Mouse (Mus musculus) megakaryocyte, embryonic 14.5 days (primary cell): ENCODE data around the gene Pdpk1. TPM values are rescaled to one million over a fixed set of nuclear protein-coding genes. Genes with fewer than 3 reads are reported as not detected.

Experiments
- H3K27me3 ChIP-seq: replicated peaks from 2 replicates; pipeline ENCODE3; 2012; ENCODE audit warnings: inconsistent platforms
- H3K36me3 ChIP-seq: replicated peaks from 2 replicates; pipeline ENCODE3; 2012; ENCODE audit warnings: low read length, inconsistent platforms, mixed read lengths
- H3K4me1 ChIP-seq: 2 replicates; pipeline ENCODE4 v1.6.1; 2012; ENCODE audit warnings: inconsistent platforms
- H3K4me3 ChIP-seq: replicated peaks from 2 replicates; pipeline ENCODE3; 2012; ENCODE audit warnings: moderate library complexity, mild to moderate bottlenecking, inconsistent platforms
- H3K9me3 ChIP-seq: 2 replicates; pipeline ENCODE4 v1.6.1; 2012; ENCODE audit warnings: inconsistent platforms
- FLI1 ChIP-seq: IDR thresholded peaks from 2 replicates; pipeline ENCODE4 v1.6.1; 2012; ENCODE audit warnings: low read length, inconsistent platforms, mixed read lengths
- GATA1 ChIP-seq: IDR thresholded peaks from 3 replicates; pipeline ENCODE4 v1.6.1; 2012; ENCODE audit warnings: mixed read lengths, low read length, inconsistent platforms, borderline replicate concordance
- polyA plus RNA-seq: library from polyadenylated mRNA; stranded (reverse); fragments of >175 nt; gene quantifications from 2 replicates; pipeline ENCODE4 v1.2.3, GENCODE M21; 2012; ENCODE audit warnings: low replicate concordance; ENCODE audit not compliant: insufficient read depth

Gene Pdpk1
- polyA plus RNA-seq, 1 experiment: 11.7 TPM

DNA sequence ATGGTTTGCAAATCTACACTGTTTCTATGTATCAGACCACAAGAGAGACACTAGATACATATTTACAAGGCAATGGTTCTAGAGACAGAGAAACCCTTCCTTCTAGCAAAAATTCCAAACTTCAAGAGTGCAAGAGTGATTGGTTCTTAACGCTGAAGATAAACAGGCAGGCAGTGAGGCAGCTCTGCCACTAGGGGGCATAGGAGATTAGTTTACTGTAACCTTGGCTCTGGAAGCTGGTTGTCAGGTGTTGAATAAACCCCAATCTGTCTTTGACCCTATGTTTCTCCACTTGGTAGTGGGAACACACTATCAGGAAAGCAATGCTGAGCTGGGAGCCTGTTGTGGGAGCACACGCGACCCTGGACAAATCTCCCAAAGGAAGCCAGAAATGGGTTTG is 22.7 kb upstream of the Pdpk1 start:
- no peaks in the 10 kb centered on the region for H3K9me3 ChIP-seq
- TF ChIP-seq FLI1 (no peak), GATA1 (no peak)
- peaks cover 6% of the 10 kb centered on the region for H3K36me3 ChIP-seq
- peaks cover 48% of the 10 kb centered on the region for H3K4me1 ChIP-seq
- no peak overlapping the region for H3K4me3 ChIP-seq
- H3K27me3 ChIP-seq: no peaks in the 10 kb centered on the region

DNA sequence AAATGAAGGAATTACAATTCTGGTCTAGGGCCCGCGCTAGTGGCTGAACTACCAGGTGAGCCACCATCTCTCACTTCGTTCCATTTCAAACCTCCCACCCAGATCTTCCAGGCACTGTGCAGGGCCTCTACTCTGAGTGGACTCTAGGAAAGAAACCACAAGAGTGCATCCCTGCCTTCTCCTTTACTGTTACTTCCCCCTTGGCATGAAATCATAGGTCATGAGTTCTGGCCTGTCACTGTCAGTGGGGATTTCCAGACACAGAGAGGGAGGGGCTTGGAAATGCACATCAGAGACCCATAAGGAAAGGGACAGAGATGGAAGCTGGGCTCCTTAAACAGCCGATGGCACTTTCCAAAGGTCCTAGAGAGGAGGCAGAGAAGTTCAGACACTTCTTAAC is 21.0 kb upstream of the Pdpk1 start:
- Histone ChIP-seq H3K36me3 (peaks cover 21% of the 10 kb centered on the region), H3K9me3 (no peaks in the 10 kb centered on the region), H3K27me3 (no peaks in the 10 kb centered on the region), H3K4me3 (no peak overlapping the region), H3K4me1 (peaks cover 65% of the 10 kb centered on the region)
- TF ChIP-seq GATA1 (no peak), FLI1 (no peak)

DNA sequence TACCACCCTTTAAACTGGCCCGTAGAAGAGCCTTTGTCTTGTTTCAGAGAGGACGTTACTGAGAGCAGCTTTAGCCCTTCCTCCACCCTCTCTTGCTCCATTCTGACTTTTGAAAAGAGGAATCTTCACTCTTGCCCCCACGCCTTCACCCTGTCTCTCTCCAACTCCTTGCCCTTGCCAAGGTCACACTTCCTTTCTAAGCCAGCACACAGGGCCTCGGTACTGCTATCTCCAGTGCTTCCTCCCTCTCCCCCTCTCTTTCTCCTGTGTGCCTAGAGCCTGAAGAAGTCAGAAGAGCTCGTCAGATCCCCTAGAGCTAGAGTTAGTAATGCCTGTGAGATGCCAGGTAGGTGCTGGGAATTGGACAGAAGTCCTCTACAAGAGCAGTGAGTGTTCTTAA is 20.0 kb upstream of the Pdpk1 start:
- no peak for TF ChIP-seq GATA1
- TF ChIP-seq FLI1: no peak
- H3K4me3 ChIP-seq: peak overlapping the region; percentile 95
- peaks cover 65% of the 10 kb centered on the region for H3K4me1 ChIP-seq

DNA sequence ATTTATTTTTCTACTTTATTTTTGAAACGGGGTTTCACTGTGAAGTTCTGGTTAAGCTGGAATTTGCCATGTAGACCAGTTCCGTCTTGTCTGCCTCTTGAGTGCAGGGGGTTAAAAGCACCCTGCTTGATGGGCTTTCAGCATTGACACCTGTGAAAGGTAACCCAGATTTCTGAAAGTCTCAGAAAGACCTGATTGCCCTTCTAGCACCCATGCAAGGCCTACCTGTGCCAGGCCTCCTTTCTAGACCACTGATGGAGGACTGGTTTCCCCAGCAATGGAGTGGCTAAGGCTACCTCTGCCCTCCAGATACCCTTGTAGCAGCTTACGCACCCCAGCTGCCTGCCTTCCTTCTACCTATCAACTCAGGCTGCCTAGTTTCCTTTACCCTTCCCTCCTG is 19.4 kb upstream of the Pdpk1 start:
- TF ChIP-seq GATA1: no peak
- TF ChIP-seq FLI1: no peak
- no peaks in the 10 kb centered on the region for H3K27me3 ChIP-seq
- H3K9me3 ChIP-seq: no peaks in the 10 kb centered on the region
- H3K36me3 ChIP-seq: peaks cover 29% of the 10 kb centered on the region
- H3K4me3 ChIP-seq: peak overlapping the region; percentile 95
- peaks cover 71% of the 10 kb centered on the region for H3K4me1 ChIP-seq

More for the DNA sequence above, 20.0 kb upstream of the Pdpk1 start:
- Histone ChIP-seq H3K27me3 (no peaks in the 10 kb centered on the region), H3K9me3 (no peaks in the 10 kb centered on the region), H3K36me3 (peaks cover 23% of the 10 kb centered on the region)

DNA sequence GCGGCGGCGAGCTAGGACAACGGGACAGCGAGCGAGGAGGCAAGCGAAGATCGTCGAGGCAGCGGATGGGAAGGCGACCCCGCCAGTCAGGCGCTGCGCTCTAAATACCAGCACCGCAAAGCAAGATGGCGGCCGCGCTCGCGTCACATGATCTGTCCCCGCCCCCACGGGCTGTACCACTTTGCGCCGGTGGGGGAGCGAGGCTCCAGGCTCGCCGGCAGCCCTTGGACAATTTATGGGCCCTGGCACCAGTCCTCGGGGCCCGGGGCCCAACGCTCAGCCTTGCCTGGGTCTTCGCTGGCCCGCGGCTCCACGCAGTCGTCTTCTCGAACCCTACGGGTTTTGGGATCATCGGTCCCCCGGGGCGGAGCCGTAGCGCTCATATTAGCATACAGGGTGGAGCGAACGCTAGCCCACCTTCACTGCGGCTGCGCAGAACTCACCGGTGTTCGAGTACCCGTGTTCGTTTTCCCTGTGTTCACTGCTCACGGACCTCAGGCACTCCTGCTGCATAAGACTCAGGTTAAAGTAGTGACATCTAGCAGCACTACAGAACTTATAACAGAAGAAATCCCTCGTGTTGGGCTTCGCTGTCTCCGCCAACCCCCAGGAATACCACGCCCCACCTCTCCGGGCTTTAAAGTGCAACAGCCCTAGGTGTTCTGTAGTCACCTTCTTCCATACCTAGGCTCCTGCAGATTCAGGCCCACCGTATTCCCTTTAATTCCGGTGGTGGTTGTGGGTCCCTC is 18.8 kb upstream of the Pdpk1 start, which contains the start of gene Atp6v0c:
TSS of gene Atp6v0c (minus strand) at position 386 of the 749 bp plus-strand sequence.
- H3K9me3 ChIP-seq: no peaks in the 10 kb centered on the region
- peak within 1 kb of the TSS; percentile 99 for H3K4me3 ChIP-seq
- peaks cover 36% of the 10 kb centered on the region for H3K36me3 ChIP-seq
- H3K4me1 ChIP-seq: peaks cover 78% of the 10 kb centered on the region
- TF ChIP-seq FLI1: no peak
- no peak for TF ChIP-seq GATA1
- no peaks in the 10 kb centered on the region for H3K27me3 ChIP-seq

DNA sequence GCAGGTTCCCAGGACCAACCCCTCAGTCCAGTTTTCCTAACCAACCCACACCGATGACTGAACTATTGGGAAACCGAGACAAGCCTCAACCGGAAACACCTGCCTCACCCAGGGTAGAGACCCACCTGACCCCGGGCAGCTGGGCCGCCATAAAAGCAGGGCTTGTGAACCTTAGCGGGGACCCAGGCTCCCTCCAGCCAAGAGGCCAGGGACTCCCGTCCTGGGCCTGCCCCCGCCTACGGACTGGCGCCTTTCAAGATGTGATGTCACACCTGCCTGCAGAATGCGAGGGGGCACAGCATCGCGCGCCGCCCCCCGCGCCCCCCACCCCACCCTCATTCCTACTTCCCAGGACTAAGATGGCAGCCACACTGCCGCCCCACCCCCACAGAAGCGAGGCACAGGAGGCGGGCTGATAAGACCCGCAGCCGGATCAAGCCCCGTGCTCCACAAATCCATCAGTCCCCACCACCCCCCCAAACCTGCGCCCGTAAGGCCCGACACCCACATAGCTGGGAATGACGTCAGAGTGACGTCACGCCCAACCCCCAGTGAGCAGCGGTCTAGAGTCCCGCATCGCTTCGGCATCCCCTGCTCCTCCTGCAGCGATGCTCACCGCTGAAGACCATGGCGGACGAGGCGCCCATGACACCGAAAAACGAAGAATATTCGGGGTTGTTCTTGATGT is 18.0 kb upstream of the Pdpk1 start:
- Histone ChIP-seq H3K4me1 (peaks cover 74% of the 10 kb centered on the region), H3K36me3 (peaks cover 37% of the 10 kb centered on the region), H3K9me3 (no peaks in the 10 kb centered on the region), H3K4me3 (peak overlapping the region; percentile 99), H3K27me3 (no peaks in the 10 kb centered on the region)
- no peak for TF ChIP-seq FLI1
- no peak for TF ChIP-seq GATA1

DNA sequence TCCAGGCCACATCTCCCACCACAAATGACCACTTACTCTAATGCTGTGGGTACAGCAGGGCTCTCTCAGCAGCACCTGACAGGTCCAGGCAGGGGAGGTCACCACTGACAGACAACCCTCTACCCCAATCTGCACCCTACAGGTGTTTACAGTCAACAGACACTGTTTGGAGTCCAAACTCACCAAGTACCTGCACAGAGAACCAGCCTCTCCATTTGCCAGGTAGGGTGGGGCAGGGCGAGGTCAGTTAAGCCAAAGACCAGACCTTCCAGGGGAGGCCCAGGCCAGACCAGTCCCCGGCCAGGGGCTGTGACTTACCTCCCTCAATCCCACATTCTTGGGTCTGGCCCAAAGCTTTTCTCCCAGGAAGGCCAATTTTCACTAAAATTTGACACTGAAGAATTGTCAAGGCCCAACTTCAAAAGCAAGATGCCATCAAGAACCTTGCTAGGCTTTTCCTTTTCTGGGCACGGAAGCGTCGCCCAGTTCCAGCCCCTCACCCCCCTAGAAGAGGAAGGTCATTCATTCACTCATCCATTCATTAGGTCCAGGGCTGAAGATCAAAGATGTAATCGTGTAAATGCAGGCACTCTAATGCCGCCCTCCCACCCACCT is 17.3 kb upstream of the Pdpk1 start:
- Histone ChIP-seq H3K9me3 (no peaks in the 10 kb centered on the region), H3K36me3 (peaks cover 37% of the 10 kb centered on the region), H3K4me1 (peaks cover 72% of the 10 kb centered on the region), H3K27me3 (no peaks in the 10 kb centered on the region), H3K4me3 (peak overlapping the region; percentile 99)
- TF ChIP-seq FLI1 (no peak), GATA1 (no peak)

DNA sequence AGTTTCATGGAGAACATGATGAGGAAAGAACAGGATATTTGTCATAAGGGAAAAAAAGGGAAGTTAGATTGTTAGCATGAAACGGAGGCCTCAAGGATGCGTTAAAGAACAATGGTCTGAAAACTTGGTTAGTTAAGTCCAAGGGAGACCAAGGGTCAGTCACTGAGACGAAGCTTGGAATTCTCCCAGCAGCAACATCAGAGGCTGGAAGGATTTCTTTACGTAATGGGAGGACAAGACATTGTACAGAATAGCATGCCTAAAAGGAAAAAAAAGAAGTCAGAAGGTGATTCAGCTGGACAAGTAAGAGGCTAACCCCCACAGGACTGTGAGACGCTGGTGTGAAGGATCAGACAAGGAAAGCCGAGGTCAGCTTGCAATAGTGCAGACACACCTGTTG is 16.4 kb upstream of the Pdpk1 start:
- peak overlapping the region; percentile 99 for H3K4me3 ChIP-seq
- no peaks in the 10 kb centered on the region for H3K9me3 ChIP-seq
- H3K27me3 ChIP-seq: no peaks in the 10 kb centered on the region
- H3K36me3 ChIP-seq: peaks cover 37% of the 10 kb centered on the region
- TF ChIP-seq FLI1 (no peak), GATA1 (no peak)
- H3K4me1 ChIP-seq: peaks cover 75% of the 10 kb centered on the region

DNA sequence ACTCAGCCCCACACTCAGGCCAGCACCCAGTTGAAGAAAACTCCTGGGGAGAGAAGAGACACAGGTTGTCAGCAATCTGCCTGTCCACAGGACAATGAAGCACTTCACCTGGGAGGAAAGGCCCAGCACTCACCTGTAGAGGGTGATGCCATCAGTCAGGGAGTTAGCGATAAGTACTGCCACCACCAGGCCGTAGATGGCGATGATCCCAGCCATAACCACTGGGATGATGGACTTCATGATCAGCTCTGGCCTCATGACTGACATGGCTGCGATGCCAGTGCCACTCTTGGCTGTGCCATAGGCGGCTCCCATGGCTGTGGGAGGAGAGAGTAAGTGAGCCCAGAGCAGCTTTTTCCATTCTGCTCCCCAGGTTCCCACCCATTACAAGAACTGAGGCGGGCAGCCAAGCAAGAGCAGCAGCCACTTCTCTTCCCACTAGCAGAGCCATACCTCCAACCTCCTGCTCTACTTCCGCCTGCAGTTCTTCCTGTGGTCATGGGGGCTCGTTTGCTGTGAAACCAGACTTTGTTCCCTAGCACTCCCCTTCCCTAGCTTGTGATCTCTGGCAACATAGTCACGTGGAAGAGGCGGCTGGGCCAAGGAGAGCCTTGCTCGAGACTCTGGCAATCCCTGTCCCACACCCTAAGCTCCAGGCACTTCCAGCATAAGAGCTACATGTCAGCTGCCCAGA is 14.0 kb upstream of the Pdpk1 start:
- Histone ChIP-seq H3K9me3 (no peaks in the 10 kb centered on the region), H3K4me3 (peak overlapping the region; percentile 9), H3K4me1 (peaks cover 67% of the 10 kb centered on the region), H3K27me3 (no peaks in the 10 kb centered on the region), H3K36me3 (peaks cover 56% of the 10 kb centered on the region)
- no peak for TF ChIP-seq GATA1
- no peak for TF ChIP-seq FLI1

DNA sequence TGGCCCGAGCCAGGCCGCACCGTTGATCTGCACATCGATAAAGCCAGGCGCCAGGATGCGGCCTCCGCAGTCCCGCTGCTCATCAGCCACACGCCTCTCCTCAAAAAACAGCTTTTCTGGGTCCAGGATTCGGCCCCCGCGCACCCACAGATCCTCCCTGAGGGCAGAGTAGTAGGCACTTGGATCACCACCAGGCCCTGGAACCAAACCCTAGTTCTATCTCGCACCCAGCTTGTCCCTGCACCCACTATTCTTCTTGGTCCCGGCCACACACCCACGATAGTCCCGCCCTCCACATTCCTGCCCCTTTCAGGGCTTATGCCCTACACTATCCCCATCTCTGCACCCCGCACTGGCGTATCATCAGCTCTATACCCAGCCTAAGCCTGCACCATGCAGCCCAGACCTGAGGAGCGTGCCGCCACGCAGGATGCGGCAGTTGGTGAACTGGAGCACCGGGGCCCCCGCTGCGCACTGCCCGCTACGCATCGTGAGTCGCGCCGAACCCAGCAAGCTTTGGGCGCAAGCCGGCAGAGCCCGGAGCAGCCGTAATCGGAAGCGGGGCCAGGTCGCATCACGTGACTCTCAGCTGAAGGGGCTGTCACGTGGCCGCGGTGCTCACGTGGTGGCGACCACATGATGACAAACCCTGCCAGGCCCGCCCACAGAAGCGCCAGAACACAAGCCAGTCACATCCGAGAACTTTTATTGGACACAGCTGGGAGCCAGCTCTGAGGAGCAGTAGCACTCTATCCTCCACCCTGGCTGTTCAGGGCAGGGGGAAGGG is 12.6 kb upstream of the Pdpk1 start, which contains the start of gene Amdhd2:
TSS of gene Amdhd2 (minus strand) at position 591 of the 787 bp plus-strand sequence.
- Histone ChIP-seq H3K4me3 (peak within 1 kb of the TSS; percentile 92), H3K4me1 (peaks cover 73% of the 10 kb centered on the region), H3K36me3 (peaks cover 65% of the 10 kb centered on the region), H3K27me3 (no peaks in the 10 kb centered on the region), H3K9me3 (no peaks in the 10 kb centered on the region)
- TF ChIP-seq GATA1: 0 out of 3 replicates have a peak, but pooled peaks have one; percentile 7
- no peak for TF ChIP-seq FLI1
